ENCODE assay signal across 12 mouse cellular contexts in genomic region chr7:133441169-133441568, GRCm38 (mm10).
DNase-seq lines count a peak whose midpoint lies in the region; ATAC-seq and TF ChIP-seq lines count a peak whose summit lies in the region.
"Had no signal": no experiment of that assay in that cellular context is flagged by ENCODE, and none has a peak within 500 bp of the region (broad histone marks: within the 10 kb centered on the region; RNA-seq: fewer than 3 reads in every experiment).

No protein-coding gene starts in this region.

- peaks cover 3% of the 10 kb centered on the region for H3K4me1 ChIP-seq in ES-Bruce4 (ENCODE audit: control insufficient read depth, insufficient read depth, low read length)
- H3K4me1 ChIP-seq in forebrain, embryonic 14.5 days (ENCODE audit: control insufficient read depth, insufficient read depth, low read length), result peaks cover 22% of the 10 kb centered on the region
- H3K4me1 ChIP-seq in limb, embryonic 13.5 days, result peaks cover 25% of the 10 kb centered on the region
- no peaks in the 10 kb centered on the region for H3K4me1 ChIP-seq in intestine, embryonic 15.5 days (replicated peaks)

- H3K27ac ChIP-seq in ES-Bruce4 (ENCODE audit: insufficient read depth, low read length), result peak overlapping the region; percentile 59
- peak overlapping the region; percentile 67; the same call in 1 of the 2 replicates for H3K27ac ChIP-seq in forebrain, embryonic 14.5 days (ENCODE audit: low read depth, low read length)
- H3K27ac ChIP-seq in limb, embryonic 13.5 days, result peak overlapping the region; percentile 61; the same call in 1 of the 2 replicates
- no peak overlapping the region for H3K27ac ChIP-seq in intestine, embryonic 15.5 days
- H3K27ac ChIP-seq: heart, embryonic 10.5 days; lung, embryonic 15.5 days had no signal

- H3K27me3 ChIP-seq in ES-Bruce4 (ENCODE audit: control insufficient read depth, insufficient read depth, low read length, poor library complexity, severe bottlenecking), result no peaks in the 10 kb centered on the region
- H3K27me3 ChIP-seq in forebrain, embryonic 14.5 days (replicated peaks; ENCODE audit: control insufficient read depth, insufficient read depth, low read length), result no peaks in the 10 kb centered on the region
- H3K27me3 ChIP-seq in limb, embryonic 13.5 days, result no peaks in the 10 kb centered on the region
- H3K27me3 ChIP-seq in intestine, embryonic 15.5 days (replicated peaks), result no peaks in the 10 kb centered on the region
- H3K27me3 ChIP-seq: lung, embryonic 15.5 days had no signal

- peak; percentile 7 for DNase-seq in R1 (ENCODE audit: low read depth, low spot score)
- DNase-seq in forebrain, embryonic 14.5 days (ENCODE audit: low spot score), result peak; percentile 75
- no peak for DNase-seq in adrenal gland, adult 18-20 months (ENCODE audit: low spot score in 2 of 2)
- DNase-seq in thymus, adult 18-20 months, result no peak
- no peak for DNase-seq in urinary bladder, adult 18-20 months (ENCODE audit: low spot score in 2 of 2)
- DNase-seq: left cerebral cortex, postnatal 4 days; right cerebral cortex, postnatal 25 days had no signal

- H3K36me3 ChIP-seq in ES-Bruce4 (ENCODE audit: control insufficient read depth, insufficient read depth, low read length, poor library complexity, severe bottlenecking), result no peaks in the 10 kb centered on the region
- no peaks in the 10 kb centered on the region for H3K36me3 ChIP-seq in forebrain, embryonic 14.5 days (ENCODE audit: control insufficient read depth, insufficient read depth, low read length)
- no peaks in the 10 kb centered on the region for H3K36me3 ChIP-seq in limb, embryonic 13.5 days
- no peaks in the 10 kb centered on the region for H3K36me3 ChIP-seq in intestine, embryonic 15.5 days
- H3K36me3 ChIP-seq: heart, embryonic 10.5 days; lung, embryonic 15.5 days had no signal

- no peak overlapping the region for H3K4me3 ChIP-seq in ES-Bruce4 (ENCODE audit: low read depth, low read length)
- H3K4me3 ChIP-seq in forebrain, embryonic 14.5 days (ENCODE audit: low read depth, low read length), result peak overlapping the region; percentile 4; the same call in 1 of the 2 replicates
- H3K4me3 ChIP-seq in limb, embryonic 13.5 days, result peak overlapping the region; percentile 9; the same call in 1 of the 2 replicates
- H3K4me3 ChIP-seq in intestine, embryonic 15.5 days (replicated peaks), result no peak overlapping the region
- H3K4me3 ChIP-seq: heart, embryonic 10.5 days; lung, embryonic 15.5 days had no signal

- TF ChIP-seq CTCF in ES-Bruce4 (IDR thresholded peaks at IDR 0.05; ENCODE audit: low read depth, low read length), result no peak

- H3K4me2 ChIP-seq in forebrain, embryonic 14.5 days (ENCODE audit: low read length), result peak overlapping the region; percentile 44
- H3K4me2 ChIP-seq in limb, embryonic 13.5 days (replicated peaks), result peak overlapping the region; percentile 43
- H3K4me2 ChIP-seq in intestine, embryonic 15.5 days (replicated peaks), result no peak overlapping the region
- H3K4me2 ChIP-seq: lung, embryonic 15.5 days had no signal

- no peak for TF ChIP-seq POLR2A in ES-Bruce4 (IDR thresholded peaks at IDR 0.05; ENCODE audit: insufficient read depth, low read length)

- ATAC-seq in forebrain, embryonic 14.5 days, result peak; percentile 47
- ATAC-seq in limb, embryonic 13.5 days (ENCODE audit: low FRiP score, low read depth), result no peak
- ATAC-seq in intestine, embryonic 15.5 days, result no peak

- TF ChIP-seq EP300 in ES-Bruce4 (IDR thresholded peaks at IDR 0.05; ENCODE audit: insufficient read depth, low read depth, low read length), result no peak

- no peaks in the 10 kb centered on the region; the same call in none of the 2 replicates for H3K9me3 ChIP-seq in ES-Bruce4 (replicated peaks; ENCODE audit: control insufficient read depth, insufficient read depth, low read length, poor library complexity, severe bottlenecking)
- no peaks in the 10 kb centered on the region for H3K9me3 ChIP-seq in forebrain, embryonic 14.5 days (replicated peaks; ENCODE audit: control insufficient read depth, low read length)
- H3K9me3 ChIP-seq in limb, embryonic 13.5 days, result no peaks in the 10 kb centered on the region
- no peaks in the 10 kb centered on the region for H3K9me3 ChIP-seq in intestine, embryonic 15.5 days
- H3K9me3 ChIP-seq: heart, embryonic 10.5 days; lung, embryonic 15.5 days had no signal

- 5% methylated on average over 6 of the region's 6 CpGs for WGBS in forebrain, embryonic 14.5 days
- 44% methylated on average over 6 of the region's 6 CpGs for WGBS in limb, embryonic 13.5 days
- WGBS in intestine, embryonic 15.5 days, result 67% methylated on average over 6 of the region's 6 CpGs

- no peak overlapping the region for H3K9ac ChIP-seq in ES-Bruce4 (ENCODE audit: low read depth, poor library complexity, severe bottlenecking)
- H3K9ac ChIP-seq in forebrain, embryonic 14.5 days (ENCODE audit: low read length), result peak overlapping the region; percentile 26; the same call in 1 of the 2 replicates
- no peak overlapping the region for H3K9ac ChIP-seq in limb, embryonic 13.5 days
- H3K9ac ChIP-seq in intestine, embryonic 15.5 days, result no peak overlapping the region
- H3K9ac ChIP-seq: lung, embryonic 15.5 days had no signal

Comparison
In these comparisons a context has a peak if more than half of its experiments do, and no peak if none do; other contexts are left out.
1. H3K4me3 ChIP-seq: peak in forebrain, embryonic 14.5 days (single experiment) and limb, embryonic 13.5 days (single experiment); none in ES-Bruce4 (single experiment) and intestine, embryonic 15.5 days (single experiment).
2. DNase-seq: peak in R1 (single experiment) and forebrain, embryonic 14.5 days (single experiment); none in adrenal gland, adult 18-20 months (0 of 2), thymus, adult 18-20 months (0 of 2) and urinary bladder, adult 18-20 months (0 of 2).